Mouse (Mus musculus) frontal cortex, adult (tissue): ENCODE data around the gene Asic3.
"Not testable (repeated sequence)": the region's sequence is repeated elsewhere in the genome, so short reads cannot be mapped to it uniquely, and the experiment has no call there.

Source experiments
- ATAC-seq: cut with Nextera tagmentation; 2 replicates; pipeline ENCODE4 v1.9.2; 2017; ENCODE audit warnings: mild to moderate bottlenecking, moderate library complexity, mixed read lengths; ENCODE audit not compliant: low TSS enrichment

Gene Asic3

GRCm38 (mm10) chr5:24388246-24388915 is 24.8 kb upstream of the Asic3 start:
- ATAC-seq: no peak

GRCm38 (mm10) chr5:24389011-24389657 is 24.1 kb upstream of the Asic3 start:
- no peak for ATAC-seq

GRCm38 (mm10) chr5:24389658-24390020 is 23.6 kb upstream of the Asic3 start:
- no peak for ATAC-seq

- no peak for ATAC-seq
These were observed 21.3 kb upstream of the Asic3 start, which contains the start of gene Atg9b for GRCm38 (mm10) chr5:24391864-24392263. TSS of gene Atg9b (minus strand) at chr5:24392143.

- ATAC-seq: no peak
These were observed 20.5 kb upstream of the Asic3 start for GRCm38 (mm10) chr5:24392724-24393123.

- ATAC-seq: peak; percentile 45
These were observed 19.7 kb upstream of the Asic3 start, which contains the start of gene Abcb8 for GRCm38 (mm10) chr5:24393392-24393997. TSS of gene Abcb8 (plus strand) at chr5:24393663.

- peak; percentile 95 for ATAC-seq
These were observed 18.9 kb upstream of the Asic3 start for GRCm38 (mm10) chr5:24394165-24394894.

GRCm38 (mm10) chr5:24396254-24396653 is 16.9 kb upstream of the Asic3 start:
- not testable (repeated sequence) for ATAC-seq

GRCm38 (mm10) chr5:24399686-24400085 is 13.5 kb upstream of the Asic3 start:
- ATAC-seq: no peak

- no peak for ATAC-seq
These were observed 12.8 kb upstream of the Asic3 start for GRCm38 (mm10) chr5:24400362-24400761.

- no peak for ATAC-seq
These were observed 12.1 kb upstream of the Asic3 start for GRCm38 (mm10) chr5:24400911-24401605.

- ATAC-seq: peak; percentile 10; the same call in 1 of the 2 replicates
These were observed 11.2 kb upstream of the Asic3 start for GRCm38 (mm10) chr5:24401969-24402368.

- peak; percentile 42 for ATAC-seq
These were observed 8.4 kb upstream of the Asic3 start for GRCm38 (mm10) chr5:24404594-24405360.

- ATAC-seq: no peak
These were observed 7.8 kb upstream of the Asic3 start for GRCm38 (mm10) chr5:24405389-24405876.

- no peak for ATAC-seq
These were observed 4.5 kb upstream of the Asic3 start for GRCm38 (mm10) chr5:24408651-24409050.

- ATAC-seq: no peak
These were observed 3.7 kb upstream of the Asic3 start for GRCm38 (mm10) chr5:24409466-24409865.

GRCm38 (mm10) chr5:24412063-24412462 is 1.1 kb upstream of the Asic3 start:
- no peak for ATAC-seq

GRCm38 (mm10) chr5:24413938-24414337 is 746 bp downstream of the Asic3 start:
- no peak for ATAC-seq

- peak; percentile 71 for ATAC-seq
These were observed 3.1 kb downstream of the Asic3 start for GRCm38 (mm10) chr5:24416222-24416736.

GRCm38 (mm10) chr5:24417587-24417986 is 4.4 kb downstream of the Asic3 start:
- ATAC-seq: no peak
